Mouse (Mus musculus) heart, embryonic 14.5 days (tissue): ENCODE data around the gene Arid5b. TPM values are rescaled to one million over a fixed set of nuclear protein-coding genes. Genes with fewer than 3 reads are reported as not detected.

Source experiments
- ATAC-seq: fragments of 200-750 bp; cut with Nextera tagmentation; 2 replicates; pipeline ENCODE4 v1.8.0; 2017; ENCODE audit warnings: low read depth, moderate TSS enrichment; ENCODE audit not compliant: insufficient number of reproducible peaks, insufficient read depth, low FRiP score
- H3K27ac ChIP-seq, 2 experiments: fragments of 200-500 bp in 1 of 2; fragments of 300-500 bp in 1 of 2; sonication (generic) in 1 of 2; replicated peaks in 1 of 2; 2 replicates each; pipeline ENCODE4 v1.5.1; 2012 to 2014; ENCODE audit warnings: low read depth in 2 of 2, low read length in 2 of 2, control low read depth in 1 of 2, mild to moderate bottlenecking in 1 of 2, mixed read lengths in 1 of 2; ENCODE audit not compliant: control insufficient read depth in 1 of 2, insufficient read depth in 1 of 2
- H3K27me3 ChIP-seq: fragments of 300-500 bp; sonication (generic); 2 replicates; pipeline ENCODE4 v1.6.1; 2014; ENCODE audit warnings: mild to moderate bottlenecking, low read length, control low read depth; ENCODE audit not compliant: control insufficient read depth, insufficient read depth
- H3K36me3 ChIP-seq: fragments of 300-500 bp; sonication (generic); 2 replicates; pipeline ENCODE4 v1.6.1; 2014; ENCODE audit warnings: mild to moderate bottlenecking, control low read depth, low read length, mixed read lengths; ENCODE audit not compliant: control insufficient read depth, insufficient read depth
- H3K4me1 ChIP-seq, 2 experiments: fragments of 200-500 bp in 1 of 2; fragments of 300-500 bp in 1 of 2; sonication (generic) in 1 of 2; 2 replicates each; pipeline ENCODE4 v1.6.1; 2012 to 2014; ENCODE audit warnings: low read length in 2 of 2, control low read depth in 1 of 2, mixed read lengths in 1 of 2; ENCODE audit not compliant: control insufficient read depth in 2 of 2, insufficient read depth in 2 of 2
- H3K4me2 ChIP-seq: fragments of 300-500 bp; sonication (generic); 2 replicates; pipeline ENCODE4 v1.6.1; 2014; ENCODE audit warnings: mild to moderate bottlenecking, low read length
- H3K4me3 ChIP-seq, 2 experiments: fragments of 200-500 bp in 1 of 2; fragments of 300-500 bp in 1 of 2; sonication (generic) in 1 of 2; 2 replicates each; pipeline ENCODE4 v1.5.1; 2012 to 2014; ENCODE audit warnings: low read length in 2 of 2, mild to moderate bottlenecking in 2 of 2, control low read depth in 1 of 2, low read depth in 1 of 2, moderate library complexity in 1 of 2; ENCODE audit not compliant: control insufficient read depth in 1 of 2, insufficient read depth in 1 of 2
- H3K9ac ChIP-seq: fragments of 300-500 bp; sonication (generic); 2 replicates; pipeline ENCODE4 v1.6.1; 2014; ENCODE audit warnings: mild to moderate bottlenecking, low read length
- H3K9me3 ChIP-seq: fragments of 300-500 bp; sonication (generic); 2 replicates; pipeline ENCODE4 v1.6.1; 2016; ENCODE audit warnings: low read length, control low read depth; ENCODE audit not compliant: control insufficient read depth
- WGBS: fragments of 180-500 bp; shearing (Covaris S2); extraction: QIAGEN DNeasy Blood & Tissue Kit; methylation state at CpG from one replicate; pipeline ENCODE4 v1.1.7; 2014; 5-methylcytosine and 5-hydroxymethylcytosine counted together
- polyA plus RNA-seq: library from polyadenylated mRNA; unstranded; fragments of >200 nt; fragmentation: Nextera tagmentation; extraction: Ambion mirVana; gene quantifications from 2 replicates; pipeline ENCODE4 v1.2.1, GENCODE M21; 2014

Arid5b gene
- polyA plus RNA-seq, 1 experiment from 2014 or later = 23.0 TPM

DNA sequence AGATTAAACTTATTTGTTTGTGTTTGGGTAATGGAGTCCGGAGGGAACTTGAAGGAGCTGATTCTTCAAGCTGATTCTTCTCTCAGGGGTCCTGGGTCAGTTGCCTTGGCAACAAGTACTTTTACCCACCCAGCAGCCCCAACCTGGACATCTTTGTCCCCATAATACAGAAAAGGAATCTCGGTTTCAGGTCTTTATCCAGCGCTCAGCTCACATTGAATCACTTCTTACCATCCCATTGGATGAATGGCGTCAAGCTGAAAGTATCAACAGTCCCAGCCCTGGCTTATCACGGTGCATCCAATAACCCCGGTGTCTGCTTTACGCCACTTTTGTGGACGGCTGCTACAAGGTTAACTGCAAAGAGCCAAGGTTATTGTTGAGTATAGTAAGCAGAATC is 210.1 kb downstream of the Arid5b start:
- no peak overlapping the region for H3K27ac ChIP-seq
- no peak for ATAC-seq
- no peak overlapping the region for H3K4me2 ChIP-seq
- no peaks in the 10 kb centered on the region for H3K36me3 ChIP-seq
- no peaks in the 10 kb centered on the region for H3K27me3 ChIP-seq
- 52% methylated on average over 8 of the region's 8 CpGs for WGBS
- no peak overlapping the region for H3K9ac ChIP-seq
- H3K4me3 ChIP-seq = no peak overlapping the region
- H3K9me3 ChIP-seq = no peaks in the 10 kb centered on the region
- peaks cover 0 to 2% of the 10 kb centered on the region in 2 experiments; a peak in 1 of 4 replicates for H3K4me1 ChIP-seq

DNA sequence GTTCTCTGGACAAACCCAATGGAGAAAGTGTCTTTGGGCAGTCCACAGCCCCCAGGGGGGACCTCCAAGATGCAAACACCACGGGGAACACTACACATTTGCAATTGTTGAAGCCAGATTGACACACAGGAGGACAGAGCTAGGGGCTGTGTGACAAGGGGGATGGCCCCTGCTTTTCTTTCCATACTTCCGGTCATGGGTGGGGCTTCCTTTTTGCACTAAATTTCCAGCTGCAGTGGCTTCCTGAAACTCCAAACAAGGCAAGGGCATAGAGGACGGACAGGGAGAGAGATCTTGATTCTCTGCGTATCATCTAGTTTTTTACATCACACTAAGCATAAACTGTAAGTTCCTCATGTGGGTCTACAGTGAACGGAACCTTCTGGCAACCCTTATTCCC is 210.6 kb downstream of the Arid5b start:
- Histone ChIP-seq H3K4me3 (no peak overlapping the region), H3K9ac (no peak overlapping the region), H3K4me1 (peaks cover 0 to 2% of the 10 kb centered on the region in 2 experiments; a peak in 1 of 4 replicates), H3K36me3 (no peaks in the 10 kb centered on the region), H3K27me3 (no peaks in the 10 kb centered on the region), H3K4me2 (no peak overlapping the region), H3K27ac (no peak overlapping the region), H3K9me3 (no peaks in the 10 kb centered on the region)
- no peak for ATAC-seq
- WGBS = 66% methylated on average over 5 of the region's 5 CpGs

DNA sequence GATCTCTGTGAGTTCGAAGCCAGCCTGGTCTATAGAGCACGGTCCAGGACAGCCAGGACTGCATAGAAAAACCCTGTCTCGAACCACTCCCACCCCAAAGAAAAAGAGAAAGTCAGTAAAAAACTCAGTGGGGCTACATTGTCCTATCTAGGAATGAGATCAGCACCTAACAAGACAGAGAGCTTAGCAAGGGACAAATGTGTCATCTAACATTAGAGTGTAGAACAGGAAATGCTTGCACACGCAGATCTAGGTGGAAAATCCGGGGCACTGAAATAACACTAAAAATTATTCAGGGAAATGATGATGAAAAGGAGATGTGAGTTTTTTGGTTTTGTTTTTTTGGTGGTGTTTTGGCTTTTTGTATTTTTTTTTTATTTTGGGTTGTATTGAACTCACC is 212.4 kb downstream of the Arid5b start:
- H3K9ac ChIP-seq = no peak overlapping the region
- H3K4me1 ChIP-seq = peaks cover 0 to 2% of the 10 kb centered on the region in 2 experiments; a peak in 1 of 4 replicates
- H3K27me3 ChIP-seq = no peaks in the 10 kb centered on the region
- no peaks in the 10 kb centered on the region for H3K9me3 ChIP-seq
- ATAC-seq = no peak
- no peak overlapping the region for H3K27ac ChIP-seq
- no peaks in the 10 kb centered on the region for H3K36me3 ChIP-seq
- no peak overlapping the region for H3K4me3 ChIP-seq
- H3K4me2 ChIP-seq = no peak overlapping the region
- WGBS = 85% methylated on average over 5 of the region's 5 CpGs

DNA sequence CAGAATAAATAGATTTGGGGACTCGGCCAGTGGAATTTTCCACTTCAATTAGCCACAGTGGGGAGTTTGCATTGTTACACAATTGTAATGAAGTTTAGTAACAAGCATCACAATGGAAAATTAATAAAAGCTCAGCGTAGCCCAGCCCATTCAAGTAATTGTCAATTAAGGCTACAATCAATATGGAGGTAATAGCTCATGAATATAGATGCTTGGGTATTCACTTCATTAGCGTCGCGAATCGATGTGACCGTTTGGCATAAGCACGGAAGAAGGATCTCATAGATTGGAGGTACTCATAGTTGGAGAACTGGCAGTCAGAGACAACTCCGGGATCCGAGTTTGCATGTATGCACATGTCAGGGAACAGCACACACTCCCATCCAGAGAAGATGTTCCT is 214.0 kb downstream of the Arid5b start:
- Histone ChIP-seq H3K4me2 (no peak overlapping the region), H3K9ac (no peak overlapping the region), H3K27me3 (no peaks in the 10 kb centered on the region), H3K27ac (no peak overlapping the region), H3K36me3 (no peaks in the 10 kb centered on the region), H3K4me1 (peaks cover 0 to 2% of the 10 kb centered on the region in 2 experiments; a peak in 1 of 4 replicates), H3K9me3 (no peaks in the 10 kb centered on the region), H3K4me3 (no peak overlapping the region)
- 94% methylated on average over 10 of the region's 10 CpGs for WGBS
- ATAC-seq = no peak

DNA sequence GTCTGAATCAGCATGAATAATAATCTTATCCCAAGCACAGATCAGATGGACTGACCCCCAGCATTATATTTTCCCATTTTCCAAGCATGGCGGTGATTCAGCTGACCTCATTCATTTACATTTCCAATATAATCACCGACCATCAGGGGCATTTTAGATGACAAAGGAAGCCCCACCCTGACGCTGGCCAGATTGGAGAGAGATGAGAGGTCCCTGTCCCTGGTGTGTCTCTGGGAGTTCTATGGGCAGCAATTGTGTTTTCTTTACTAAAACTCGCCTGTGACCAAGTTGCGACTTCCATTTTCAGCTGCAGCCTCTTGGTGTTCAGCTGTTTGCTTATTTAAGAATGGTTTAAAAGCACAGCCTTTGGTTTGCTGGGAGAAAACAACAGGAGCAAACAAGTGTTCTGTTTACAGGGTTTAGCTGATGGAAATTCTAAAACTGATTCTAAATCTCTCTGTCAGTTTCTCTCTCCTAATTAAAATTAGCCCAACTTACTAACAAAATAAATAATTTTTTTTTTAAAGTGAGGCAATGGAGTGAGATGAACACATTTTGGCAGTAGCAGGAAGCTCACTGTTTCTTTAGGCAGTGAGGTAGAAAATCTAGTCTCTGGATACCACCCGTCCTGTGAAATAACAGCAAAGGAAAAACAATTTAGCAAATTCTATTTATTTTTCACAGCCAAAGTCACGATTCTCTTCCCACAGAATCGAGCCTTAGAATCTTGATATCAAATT is 214.6 kb downstream of the Arid5b start:
- ATAC-seq = no peak
- Histone ChIP-seq H3K4me3 (no peak overlapping the region), H3K4me2 (no peak overlapping the region), H3K27me3 (no peaks in the 10 kb centered on the region), H3K36me3 (no peaks in the 10 kb centered on the region), H3K27ac (no peak overlapping the region), H3K9ac (no peak overlapping the region), H3K4me1 (peaks cover 0 to 2% of the 10 kb centered on the region in 2 experiments; a peak in 1 of 4 replicates), H3K9me3 (no peaks in the 10 kb centered on the region)
- 56% methylated on average over 8 of the region's 8 CpGs for WGBS

DNA sequence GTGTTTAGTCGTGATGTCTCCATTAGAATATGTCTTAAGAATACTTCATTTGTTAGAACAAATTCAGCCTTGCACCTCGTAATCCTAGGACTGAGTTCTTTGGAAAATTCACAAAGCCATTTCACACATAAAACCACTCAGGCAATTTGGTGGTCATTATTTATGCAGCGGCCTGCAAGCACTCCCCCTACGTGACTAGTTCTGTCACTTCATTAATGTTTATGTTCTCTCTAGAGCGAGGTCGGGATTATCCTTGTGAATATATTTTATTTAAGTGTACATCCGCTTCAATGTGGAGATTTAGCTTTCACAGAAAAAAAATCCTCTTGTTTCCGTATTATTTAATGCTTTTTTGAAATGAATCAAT is 217.3 kb downstream of the Arid5b start:
- Histone ChIP-seq H3K4me3 (no peak overlapping the region), H3K27me3 (no peaks in the 10 kb centered on the region), H3K9me3 (peaks cover 3% of the 10 kb centered on the region; the same call in 1 of the 2 replicates), H3K36me3 (no peaks in the 10 kb centered on the region), H3K9ac (no peak overlapping the region), H3K4me2 (no peak overlapping the region), H3K4me1 (no peaks in the 10 kb centered on the region), H3K27ac (no peak overlapping the region)
- no peak for ATAC-seq
- 85% methylated on average over 8 of the region's 8 CpGs for WGBS

DNA sequence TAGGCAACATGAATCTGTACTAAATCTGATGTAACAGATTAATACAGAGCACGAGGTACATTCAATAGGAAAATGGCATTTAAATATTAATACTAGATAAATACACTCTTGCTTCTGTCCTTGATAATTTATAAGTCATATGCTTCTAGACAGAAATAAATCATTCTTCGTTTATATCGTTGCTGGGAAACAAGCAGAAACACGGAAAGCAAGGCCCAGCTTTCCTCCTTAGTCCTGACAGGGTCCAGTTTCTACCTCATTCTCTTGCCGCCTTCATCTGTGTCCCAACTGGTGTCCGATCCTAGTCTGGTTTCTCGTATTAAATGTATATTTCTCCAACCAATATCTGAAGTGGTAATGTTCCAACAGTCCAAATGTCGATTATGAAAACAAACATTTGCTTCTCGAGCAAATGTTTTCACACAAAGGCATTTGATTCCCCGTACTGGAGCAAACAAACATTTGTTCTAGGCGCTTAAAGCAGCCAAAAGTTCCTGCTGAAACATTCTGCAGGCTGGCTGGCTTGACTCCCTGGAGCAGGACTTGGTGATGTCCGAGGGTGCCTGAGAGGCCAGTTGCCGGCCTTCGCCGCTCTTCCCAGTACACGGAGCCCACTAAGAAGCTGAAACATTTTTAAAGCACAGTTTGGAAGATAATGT is 217.8 kb downstream of the Arid5b start:
- Histone ChIP-seq H3K27me3 (no peaks in the 10 kb centered on the region), H3K27ac (no peak overlapping the region), H3K4me3 (no peak overlapping the region), H3K4me1 (no peaks in the 10 kb centered on the region), H3K36me3 (no peaks in the 10 kb centered on the region), H3K4me2 (no peak overlapping the region), H3K9me3 (peaks cover 3% of the 10 kb centered on the region; the same call in 1 of the 2 replicates), H3K9ac (no peak overlapping the region)
- ATAC-seq = no peak
- WGBS = 69% methylated on average over 16 of the region's 16 CpGs
